Mouse (Mus musculus) kidney, adult 2 months (tissue): ENCODE data around the gene Prkg1.

Source experiments
- CTCF ChIP-seq: fragments of 200-500 bp; conservative IDR thresholded peaks from 2 replicates; pipeline ENCODE4 v1.5.1; 2011; ENCODE audit warnings: low read depth, mild to moderate bottlenecking, control low read depth, low read length, moderate library complexity, mixed read lengths; ENCODE audit not compliant: insufficient read depth, insufficient read length
- POLR2A ChIP-seq: fragments of 200-500 bp; IDR thresholded peaks from one replicate; pipeline ENCODE4 v1.6.1; 2011; ENCODE audit warnings: low read depth, low read length, control low read depth

DNA sequence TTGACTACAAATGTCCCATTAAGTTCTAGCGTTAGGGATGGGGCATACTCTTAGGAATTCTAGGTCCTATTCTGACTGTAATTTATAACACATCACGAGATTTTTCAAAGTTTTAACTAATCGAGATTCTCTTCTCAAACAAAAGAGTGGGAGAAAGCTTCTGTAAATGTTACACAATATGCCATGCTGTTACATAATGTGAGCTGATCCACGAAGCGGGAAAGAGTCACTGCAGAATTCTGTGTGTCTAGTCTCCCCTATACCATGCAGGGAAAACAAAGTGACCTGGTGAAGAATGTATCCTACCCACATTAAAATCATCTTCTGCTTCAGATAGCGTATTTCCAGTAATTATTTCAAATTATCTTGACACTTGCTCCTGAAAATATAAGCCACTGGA, 567.8 kb downstream of the Prkg1 start:
- TF ChIP-seq CTCF (no peak), POLR2A (no peak)
